Mouse (Mus musculus): Measurements from ENCODE around the gene Unc5a.

DNA sequence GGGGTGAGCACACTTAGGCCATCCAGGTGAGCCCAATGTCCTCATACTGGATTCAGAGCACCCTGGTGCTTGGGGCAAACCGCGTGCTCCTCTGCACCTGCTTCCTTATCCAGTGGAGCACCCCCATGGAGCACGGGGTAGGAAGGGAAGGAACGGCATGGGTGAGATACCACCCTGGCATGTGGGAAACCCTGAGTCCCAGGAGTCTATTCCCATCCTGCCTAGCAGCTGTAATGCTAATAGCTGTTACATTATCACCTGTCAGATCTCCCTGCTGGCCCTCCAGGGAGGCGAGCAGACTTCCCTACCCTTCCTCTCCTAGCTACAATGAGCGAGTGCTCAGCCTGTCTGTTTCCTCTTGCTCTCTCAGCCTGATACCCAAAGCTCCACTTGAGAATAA lies 46.0 kb downstream of the Unc5a start:
- TF ChIP-seq HCFC1 (IDR thresholded peaks at IDR 0.05; ENCODE audit: borderline replicate concordance, insufficient read depth, low read length) (no peak), MAFK (IDR thresholded peaks at IDR 0.05; ENCODE audit: insufficient read depth, low read depth, low read length) (no peak)
